Mouse (Mus musculus): ENCODE measurements around the gene Gpr39.

DNA sequence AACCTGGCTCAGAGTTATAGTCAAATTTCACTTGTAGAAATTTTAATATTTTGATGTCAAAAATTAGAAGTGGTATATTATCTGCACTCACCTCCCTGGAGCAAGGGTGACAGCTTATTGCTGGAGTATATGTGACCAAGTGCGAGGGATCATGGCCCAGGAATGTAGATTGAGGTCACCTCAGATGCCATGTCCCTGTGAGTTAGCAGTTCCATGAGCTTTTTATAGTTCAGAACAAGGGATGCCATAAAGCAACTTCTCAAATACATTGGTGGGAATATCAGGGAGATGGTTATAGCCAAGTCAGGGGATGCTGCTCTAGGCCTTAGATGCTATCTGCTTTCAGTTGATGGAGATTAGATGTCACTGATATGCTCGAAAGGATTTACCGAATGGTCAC is 27.7 kb upstream of the Gpr39 start:
- TF ChIP-seq CTCF (IDR thresholded peaks at IDR 0.05; ENCODE audit: extremely low read depth, insufficient read depth, low read length), result no peak
- TF ChIP-seq POLR2A (IDR thresholded peaks at IDR 0.05; ENCODE audit: extremely low read depth, insufficient read depth, low read length), result no peak

All from cortical plate, adult 2 months (tissue).